Mouse (Mus musculus) thymus, postnatal 10 days (tissue): ENCODE data around the gene Ppil6.

Experiments
- DNase-seq, 2 experiments: peaks; one replicate each; pipeline ENCODE4 v3.0.0; 2021; ENCODE audit warnings: low spot score in 2 of 2

Gene Ppil6

DNA sequence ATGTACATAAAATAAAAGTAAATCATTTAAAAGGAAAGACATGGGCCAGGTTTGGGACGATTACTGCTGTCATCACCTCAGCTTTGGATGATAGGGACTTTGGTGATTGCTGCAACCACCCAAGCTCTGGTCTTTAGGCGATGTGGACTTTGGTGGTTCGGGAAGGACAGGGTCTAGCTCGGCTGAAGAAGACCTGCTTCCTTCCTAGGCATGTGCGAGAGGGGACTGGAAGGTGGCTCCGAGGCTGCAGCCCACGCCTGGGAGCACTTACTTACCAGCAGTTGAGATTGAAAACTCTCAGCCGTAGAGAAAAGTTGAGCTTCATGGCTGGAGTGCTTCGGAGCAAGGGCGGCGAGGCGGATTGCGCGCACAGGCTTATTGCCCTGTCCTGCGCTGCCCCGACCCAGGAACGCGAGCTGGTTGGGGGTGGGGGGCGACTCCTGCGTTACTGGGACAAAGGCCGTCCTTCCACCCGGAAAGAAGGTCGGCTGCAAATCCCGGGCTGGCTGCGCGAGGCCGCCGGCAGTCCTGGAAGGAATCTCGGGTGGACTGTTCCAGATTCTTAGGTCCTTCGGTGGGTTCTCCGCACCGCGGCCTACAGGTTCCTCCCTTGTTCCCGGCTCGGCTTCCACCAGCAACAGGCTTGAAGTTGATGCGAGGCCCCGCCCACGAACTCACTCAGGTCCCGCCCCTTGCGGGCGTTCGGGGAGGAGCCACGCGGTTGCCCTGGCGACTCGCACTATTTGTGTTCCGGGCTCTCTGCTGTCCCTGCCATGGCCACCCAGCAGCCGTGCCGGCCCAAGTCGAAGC lies at the start of gene Ppil6, which contains the start of gene Smpd2:
Gene Ppil6 (plus strand): TSS at position 732 of the 810 bp plus-strand sequence.
Gene Smpd2 (minus strand): TSS at position 662 of the 810 bp plus-strand sequence.
- peak; percentile 88 to 90 for DNase-seq

DNA sequence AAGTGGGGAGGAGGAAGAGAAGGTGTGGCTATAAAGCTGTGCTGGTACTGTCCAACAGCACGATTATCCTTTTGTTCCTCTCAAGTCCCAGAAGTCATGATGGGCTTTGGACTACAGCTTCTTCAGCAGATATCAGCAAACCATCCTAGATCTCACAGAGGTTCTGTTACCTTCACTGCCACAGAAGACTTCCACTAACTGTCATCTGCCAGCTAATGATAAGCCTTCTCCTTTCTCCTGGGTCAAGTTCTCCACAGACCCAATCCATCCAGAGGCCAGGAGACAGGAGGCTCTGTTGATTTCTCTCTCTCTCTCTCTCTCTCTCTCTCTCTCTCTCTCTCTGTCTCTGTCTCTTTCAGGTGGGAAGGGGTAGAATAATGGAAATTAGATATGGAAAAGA lies 42.0 kb upstream of the Ppil6 start:
- no peak for DNase-seq

DNA sequence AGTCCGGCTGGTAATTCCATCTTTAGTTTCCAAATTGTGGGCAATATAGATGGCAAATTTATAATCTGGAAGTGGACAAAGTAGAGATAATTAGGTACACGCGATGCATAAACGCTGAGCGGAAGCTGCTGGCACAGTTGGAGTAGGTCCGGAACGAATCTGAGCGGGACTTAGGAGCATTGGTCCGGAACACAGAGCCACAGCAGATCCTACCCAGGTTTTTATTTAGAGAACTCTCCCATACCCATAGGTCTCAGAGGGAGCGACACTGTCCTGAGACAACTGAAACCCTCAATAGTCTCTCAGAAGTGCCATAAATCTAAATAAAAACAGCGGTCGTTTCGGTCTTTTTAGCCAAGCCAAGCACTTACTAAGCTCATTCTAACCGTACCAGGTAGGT lies 40.6 kb upstream of the Ppil6 start:
- DNase-seq = no peak

DNA sequence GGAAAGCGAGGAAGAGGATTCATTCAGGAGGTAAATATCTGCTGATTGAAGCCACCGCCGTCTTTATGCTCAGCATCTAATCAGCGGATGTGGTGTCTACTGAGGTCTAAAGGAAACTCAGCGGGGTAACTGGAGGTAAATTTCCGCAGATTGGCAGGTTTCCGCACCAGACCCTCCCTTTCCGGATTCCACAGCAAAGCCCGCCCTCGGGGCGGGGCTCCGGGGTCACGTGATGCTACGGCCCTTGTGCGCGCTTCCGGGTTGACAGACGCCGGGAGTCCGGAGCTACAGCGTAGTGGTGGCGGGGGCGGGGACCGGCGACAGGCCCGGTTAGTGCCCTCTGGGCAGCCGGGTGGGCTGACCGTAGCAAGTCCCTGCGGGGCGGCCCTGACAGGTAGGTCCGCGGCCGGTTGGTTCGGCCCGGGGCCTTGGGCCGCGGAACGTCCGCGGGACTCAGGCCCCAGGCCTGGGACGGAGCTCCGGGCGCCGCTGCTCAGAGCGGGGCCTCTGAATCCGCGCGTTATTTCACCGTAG lies 40.0 kb upstream of the Ppil6 start, which contains the start of gene Zbtb24:
Gene Zbtb24 (plus strand): TSS at position 247 of the 534 bp plus-strand sequence.
- DNase-seq = peak; percentile 93 to 97

DNA sequence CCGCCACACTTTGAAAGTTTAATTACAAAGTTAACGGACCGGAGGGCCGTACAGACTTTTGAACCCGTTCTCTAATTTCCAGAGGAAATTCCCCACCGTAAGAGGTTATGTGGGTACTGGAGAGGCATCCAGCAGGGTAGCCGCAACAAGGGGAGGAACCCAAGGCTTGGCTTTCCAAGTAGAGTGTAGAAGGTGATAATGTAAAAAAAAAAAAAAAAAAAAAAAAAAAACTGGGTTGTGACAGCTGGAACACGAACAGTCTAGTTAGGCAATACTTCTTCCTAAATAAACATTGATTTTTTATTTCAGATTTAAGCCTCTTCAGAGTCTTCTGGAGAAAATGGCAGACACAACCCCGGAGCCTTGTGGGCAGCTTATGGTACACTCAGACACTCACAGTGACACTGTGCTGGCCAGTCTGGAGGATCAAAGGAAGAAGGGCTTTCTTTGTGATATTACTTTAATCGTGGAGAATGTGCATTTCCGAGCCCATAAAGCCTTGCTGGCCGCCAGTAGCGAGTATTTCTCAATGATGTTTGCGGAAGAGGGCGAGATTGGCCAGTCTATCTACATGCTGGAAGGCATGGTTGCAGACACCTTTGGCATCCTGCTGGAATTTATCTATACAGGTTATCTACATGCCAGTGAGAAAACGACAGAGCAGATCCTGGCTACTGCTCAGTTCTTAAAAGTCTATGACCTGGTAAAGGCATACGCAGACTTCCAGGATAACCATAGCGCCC lies 39.3 kb upstream of the Ppil6 start:
- no peak for DNase-seq

DNA sequence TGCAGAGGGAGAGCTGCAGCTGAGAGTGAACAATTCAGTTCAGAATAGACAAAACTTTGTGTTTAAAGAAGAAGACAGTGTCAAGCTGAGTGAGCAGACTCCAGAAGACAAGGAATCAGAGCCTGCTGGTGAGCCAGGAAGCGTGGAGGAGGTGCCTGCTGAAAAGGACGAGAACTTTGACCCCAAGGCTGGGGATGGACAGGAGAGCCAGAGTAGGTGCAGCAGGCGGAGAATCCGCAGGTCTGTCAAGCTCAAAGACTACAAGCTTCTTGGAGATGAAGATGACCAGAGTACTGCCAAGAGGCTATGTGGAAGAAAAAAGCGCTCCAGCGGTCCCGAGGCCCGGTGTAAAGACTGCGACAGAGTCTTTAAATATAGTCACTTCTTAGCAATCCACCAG lies 38.6 kb upstream of the Ppil6 start:
- DNase-seq = no peak

DNA sequence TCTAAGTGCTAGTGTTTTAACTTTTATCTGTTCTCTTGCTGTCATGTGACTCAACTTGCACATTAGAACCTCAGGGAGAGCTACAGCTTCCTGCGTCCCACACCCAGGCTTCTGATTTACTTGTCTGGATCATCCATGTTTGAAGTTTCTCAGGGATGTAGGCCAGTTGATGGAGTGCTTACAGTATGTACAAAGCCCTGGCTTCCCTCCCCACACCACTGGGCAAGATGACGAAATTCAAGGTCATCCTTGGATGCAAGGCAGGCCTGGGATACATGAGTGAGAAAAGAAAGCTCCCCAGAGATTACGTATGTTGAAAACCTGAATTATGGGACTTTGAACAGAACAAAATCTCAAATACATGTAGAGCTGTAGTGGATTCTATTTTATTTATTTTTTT lies 37.4 kb upstream of the Ppil6 start:
- DNase-seq = no peak

DNA sequence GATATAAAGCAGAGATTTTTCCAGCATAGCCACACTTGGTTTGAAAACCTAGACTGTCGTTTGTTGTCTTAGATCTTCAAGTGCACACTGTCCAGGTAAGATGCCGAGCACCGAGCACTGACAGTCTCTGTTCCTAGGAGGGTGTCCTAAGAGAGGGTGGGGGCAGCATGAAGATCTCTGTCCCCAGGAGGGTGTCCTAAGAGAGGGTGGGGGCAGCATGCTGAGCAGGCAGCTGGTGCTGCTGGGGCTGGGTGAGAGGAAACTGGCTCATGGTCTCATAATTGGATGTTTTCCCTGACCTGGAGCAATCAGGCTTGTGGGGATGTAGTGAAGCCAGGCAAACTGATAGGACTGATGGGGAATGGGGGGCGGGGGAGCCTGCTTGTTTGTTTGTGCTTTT lies 30.2 kb upstream of the Ppil6 start:
- DNase-seq = no peak

DNA sequence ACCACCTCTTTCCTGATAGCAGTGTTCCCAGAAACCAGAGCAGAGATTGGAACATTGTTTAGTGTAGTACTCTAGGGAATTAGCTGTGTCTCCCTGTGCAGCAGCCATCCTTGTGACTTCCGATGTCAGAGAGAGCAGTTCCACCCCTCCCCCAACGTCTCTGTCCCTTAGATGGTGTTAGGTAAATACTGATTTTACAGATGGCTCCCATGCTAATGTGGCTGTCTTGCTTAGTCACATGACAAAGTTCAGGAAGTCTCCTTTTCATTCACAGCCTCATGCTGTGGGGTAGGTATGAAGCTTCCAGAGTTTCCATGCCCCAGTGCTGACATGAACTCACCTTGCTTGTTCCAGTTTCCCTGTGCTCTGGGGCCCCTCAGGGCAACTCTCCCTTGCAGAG lies 29.7 kb upstream of the Ppil6 start:
- DNase-seq = no peak

DNA sequence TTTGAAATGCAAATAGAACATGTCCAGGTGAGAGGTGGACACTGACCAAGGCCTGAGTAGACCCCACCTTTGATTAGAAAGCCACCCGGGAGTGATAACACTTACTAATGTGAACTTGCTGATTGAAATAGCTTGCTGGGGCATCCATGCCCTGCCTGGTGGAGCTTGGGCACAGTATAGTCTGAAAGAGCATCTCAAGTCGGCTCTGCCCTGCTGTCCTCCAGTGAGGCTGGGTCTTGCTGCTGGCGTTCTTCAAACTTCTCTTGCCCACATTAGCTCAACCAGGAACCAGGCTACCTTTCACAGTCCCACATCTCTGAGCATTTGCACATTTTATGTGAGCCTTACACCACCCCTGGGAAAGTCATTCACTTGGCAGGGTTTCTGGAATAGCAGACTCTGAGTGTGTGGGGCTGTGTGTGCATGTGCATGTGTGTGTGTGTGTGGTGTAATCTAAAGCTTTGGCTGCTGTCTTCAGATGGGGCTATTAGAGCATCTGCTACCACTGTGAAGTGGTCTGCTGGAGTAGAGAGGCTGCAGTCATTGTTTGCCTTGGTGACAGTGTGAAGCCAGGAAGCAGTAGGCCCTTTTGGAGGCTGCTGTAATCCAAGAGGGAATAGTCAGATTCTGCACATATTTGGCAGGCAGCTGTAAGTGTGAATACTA lies 29.0 kb upstream of the Ppil6 start:
- no peak for DNase-seq

DNA sequence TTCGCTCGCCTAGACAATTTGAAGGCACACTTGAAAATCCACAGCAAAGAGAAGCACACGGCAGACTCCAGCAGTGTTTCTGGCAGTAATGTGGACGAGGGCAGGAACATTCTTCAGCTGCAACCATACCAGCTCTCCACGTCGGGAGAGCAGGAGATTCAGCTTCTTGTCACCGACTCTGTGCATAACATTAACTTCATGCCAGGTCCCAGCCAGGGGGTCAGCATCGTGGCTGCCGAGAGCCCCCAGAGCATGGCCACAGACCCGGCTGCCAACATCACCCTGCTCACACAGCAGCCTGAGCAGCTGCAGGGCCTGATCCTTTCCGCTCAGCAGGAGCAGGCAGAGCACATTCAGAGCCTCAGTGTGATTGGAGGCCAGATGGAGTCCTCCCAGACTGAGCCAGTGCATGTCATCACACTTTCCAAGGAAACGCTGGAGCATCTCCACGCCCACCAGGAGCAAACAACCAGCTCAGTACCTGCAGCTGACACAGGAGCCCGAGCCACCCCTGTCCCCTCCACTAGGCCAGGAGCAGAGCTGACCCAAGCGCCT lies 25.8 kb upstream of the Ppil6 start:
- DNase-seq = no peak

DNA sequence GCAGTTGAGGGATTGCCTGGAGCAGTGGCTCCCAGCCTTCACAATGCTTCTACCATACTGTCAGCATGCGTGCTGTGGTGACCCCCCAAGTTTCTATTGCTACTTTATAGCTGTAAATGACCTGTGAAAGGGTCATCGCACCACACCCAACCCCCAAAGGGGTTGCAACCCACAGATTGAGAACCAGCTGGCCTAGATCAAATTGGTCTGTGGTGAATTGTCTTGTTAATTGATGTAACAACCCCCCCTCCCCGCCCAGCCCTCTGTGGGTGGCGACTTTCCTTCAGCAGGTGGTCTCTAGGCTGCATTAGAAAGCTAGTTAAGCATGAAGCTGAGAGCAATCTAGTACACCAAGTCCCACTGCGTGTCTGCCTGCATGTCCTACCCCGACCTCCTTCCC lies 22.9 kb upstream of the Ppil6 start:
- DNase-seq = no peak

DNA sequence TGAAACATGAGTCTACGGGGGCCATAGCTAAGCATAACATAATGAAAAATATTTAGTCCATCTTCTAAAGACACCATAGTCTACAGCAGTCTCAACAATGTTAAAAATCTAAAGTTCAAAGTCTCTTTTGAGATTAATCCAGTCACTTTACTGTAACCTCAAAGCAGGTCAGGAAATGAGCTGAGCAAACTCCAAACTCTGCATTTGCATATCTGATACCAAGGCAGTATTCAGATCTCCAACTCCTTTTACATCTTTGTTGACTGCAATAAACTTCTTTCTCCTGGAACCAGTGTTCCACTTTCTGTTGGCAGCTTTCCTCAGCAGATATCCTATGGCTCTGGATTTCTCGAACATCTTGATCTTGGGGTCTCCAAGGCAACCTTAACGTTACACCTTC lies 19.5 kb upstream of the Ppil6 start:
- no peak for DNase-seq

DNA sequence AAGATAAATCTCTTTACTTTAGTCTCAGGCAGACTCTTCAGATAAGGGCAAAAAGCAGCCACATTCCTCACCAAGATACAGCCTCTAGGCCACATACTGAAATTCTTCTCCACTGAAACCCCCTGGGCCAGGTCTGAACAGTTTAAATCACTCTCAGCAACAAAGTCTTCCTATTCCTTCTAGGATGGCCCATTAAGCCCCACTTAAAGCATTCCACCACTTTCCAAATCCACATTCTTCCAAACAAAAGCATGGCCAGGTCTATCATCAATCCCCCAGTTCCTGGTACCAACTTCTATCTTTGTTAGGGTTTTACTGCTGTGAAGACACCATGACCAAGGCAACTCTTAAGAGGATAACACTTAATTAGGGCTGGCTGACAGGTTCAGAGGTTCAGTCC lies 17.7 kb upstream of the Ppil6 start:
- no peak for DNase-seq

DNA sequence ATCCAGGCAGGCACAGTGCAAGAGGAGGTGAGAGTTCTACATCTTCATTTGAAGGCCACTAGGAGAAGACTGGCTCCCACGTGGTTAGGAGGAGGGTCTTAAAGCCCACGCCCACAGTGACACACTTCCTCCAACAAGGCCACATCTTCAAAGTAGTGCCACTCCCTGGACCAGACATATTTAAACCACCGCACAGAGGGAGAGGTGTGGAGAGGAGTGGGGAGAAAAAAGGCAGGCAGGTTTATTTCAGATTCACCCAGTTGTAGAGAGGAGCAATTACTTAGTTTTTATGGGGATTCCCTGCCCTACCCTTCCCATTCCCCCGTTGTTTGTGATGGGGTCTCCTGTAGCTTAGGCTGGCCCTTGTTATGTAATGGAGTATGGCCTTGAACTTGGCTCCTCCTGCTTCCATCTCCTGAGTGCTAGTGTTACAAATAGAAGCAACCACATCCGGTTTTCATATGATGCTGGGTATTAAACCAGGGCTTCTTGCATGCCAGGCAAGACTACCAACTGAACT lies 17.2 kb upstream of the Ppil6 start:
- no peak for DNase-seq

DNA sequence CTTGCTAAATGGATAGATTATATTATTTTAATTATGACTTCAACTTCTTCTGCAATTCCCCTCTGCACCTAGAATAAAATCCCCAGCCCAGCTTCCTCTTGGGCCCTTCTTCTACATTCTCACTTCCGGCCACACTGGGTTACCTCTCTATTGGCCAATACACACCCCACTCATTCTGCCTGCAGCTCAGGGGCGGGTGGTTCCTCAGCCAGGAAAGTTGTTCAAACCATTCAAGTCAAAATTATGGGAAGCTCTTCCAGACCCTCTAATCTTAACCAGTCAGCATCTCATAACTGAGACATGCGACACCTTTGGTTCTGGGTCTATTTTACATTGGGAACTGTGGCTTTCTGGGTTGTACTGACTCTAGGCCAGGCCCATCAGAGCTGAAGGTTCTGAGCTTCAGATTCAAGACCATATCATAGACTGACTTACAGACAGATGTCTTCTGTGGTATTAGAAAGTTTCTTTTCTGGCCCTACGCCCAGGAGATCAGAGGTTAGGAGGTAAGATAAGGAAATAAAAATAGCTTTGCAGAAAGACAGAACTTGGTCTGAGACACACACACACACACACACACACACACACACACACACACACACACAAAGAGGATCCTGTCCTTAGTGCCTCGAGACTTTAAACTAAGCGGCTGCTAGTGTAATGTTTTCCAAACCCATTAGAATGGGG lies 16.3 kb upstream of the Ppil6 start:
- DNase-seq = no peak

DNA sequence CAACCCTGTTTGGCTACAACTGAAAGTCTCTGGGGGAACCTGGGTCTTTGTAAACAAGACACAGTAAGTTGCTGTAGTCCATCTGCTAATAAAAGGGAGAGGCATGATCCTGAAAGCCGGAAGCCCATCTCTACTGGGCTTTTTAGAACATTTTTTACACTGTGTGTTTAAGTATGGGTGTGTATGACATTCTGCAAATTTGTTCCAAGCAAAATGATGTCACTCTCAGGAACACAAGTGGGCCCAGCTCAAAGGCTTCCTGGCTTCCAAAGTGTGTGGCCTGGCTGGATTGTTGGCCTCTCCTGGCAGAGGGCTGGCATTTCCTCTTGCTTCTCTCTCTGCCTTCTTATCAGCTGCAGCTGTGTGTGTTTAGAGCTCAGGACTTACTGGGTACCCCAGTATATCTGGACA lies 15.3 kb upstream of the Ppil6 start:
- no peak for DNase-seq

DNA sequence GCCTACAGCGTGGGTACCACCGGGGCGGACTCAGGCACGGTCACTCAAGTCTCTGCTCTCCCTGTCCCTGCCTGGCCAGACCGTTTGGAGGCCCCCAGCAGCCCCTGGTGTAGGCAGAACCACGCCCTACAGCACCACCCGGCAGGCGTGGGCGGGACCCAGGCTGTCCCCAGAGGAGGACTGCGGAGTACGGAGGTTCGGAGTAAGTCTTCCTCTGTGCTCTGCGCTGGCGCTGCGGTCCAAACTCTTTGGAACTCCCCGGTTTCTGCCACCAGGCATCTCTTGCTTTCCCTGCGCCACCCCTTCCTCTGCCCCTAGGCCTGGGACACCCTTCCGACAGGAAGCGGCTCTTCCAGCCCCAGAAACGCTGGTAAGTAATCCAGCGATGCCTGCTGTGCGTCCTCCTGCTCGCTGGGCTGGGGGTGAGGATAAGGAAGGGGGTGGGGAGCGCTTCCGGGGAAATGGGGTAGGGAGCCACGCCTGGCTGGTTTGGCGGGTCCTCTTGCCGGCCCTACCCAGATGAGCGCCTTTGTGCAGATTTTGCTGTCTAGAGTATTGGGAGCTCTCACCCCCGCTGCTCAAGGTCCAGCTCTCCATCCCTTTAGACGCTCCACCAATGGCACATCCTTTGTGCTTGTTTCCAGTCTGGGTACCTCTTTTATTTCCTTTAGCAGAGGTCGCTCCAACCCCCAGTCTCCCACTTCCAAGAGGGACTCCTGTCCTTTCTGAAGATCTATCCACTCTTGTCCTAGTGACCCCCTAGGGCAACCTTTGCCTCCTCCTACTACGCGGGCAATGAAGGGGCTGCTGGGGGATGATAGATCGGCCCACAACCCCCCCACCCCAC lies 13.8 kb upstream of the Ppil6 start, which contains the start of gene Mical1:
Gene Mical1 (plus strand): TSS at position 144 of the 847 bp plus-strand sequence.
- DNase-seq = peak; percentile 56 to 63

DNA sequence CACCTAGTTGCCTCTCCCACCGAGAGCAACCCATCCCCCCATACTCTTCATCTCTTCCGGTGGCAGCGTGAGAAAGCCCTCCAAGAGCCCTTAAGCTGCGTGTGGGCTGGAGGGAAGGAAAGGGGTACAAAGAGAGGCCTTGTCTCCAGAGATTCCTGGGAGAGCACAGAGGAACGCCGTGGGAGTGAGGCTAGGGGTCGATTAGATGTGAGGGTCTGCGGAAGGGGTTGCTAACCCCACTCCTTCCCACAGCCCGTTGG lies 13.3 kb upstream of the Ppil6 start:
- peak; percentile 49 to 69 for DNase-seq
